Mouse (Mus musculus) spleen, adult 18-20 months (tissue): ENCODE data around the gene 1700125H20Rik.
"Not testable (repeated sequence)": the region's sequence is repeated elsewhere in the genome, so short reads cannot be mapped to it uniquely, and the experiment has no call there.

ENCODE experiments used
- DNase-seq, 2 experiments: peaks; one replicate each; pipeline ENCODE4 v3.0.0; 2022; ENCODE audit warnings: mixed read lengths in 2 of 2

Gene 1700125H20Rik

DNA sequence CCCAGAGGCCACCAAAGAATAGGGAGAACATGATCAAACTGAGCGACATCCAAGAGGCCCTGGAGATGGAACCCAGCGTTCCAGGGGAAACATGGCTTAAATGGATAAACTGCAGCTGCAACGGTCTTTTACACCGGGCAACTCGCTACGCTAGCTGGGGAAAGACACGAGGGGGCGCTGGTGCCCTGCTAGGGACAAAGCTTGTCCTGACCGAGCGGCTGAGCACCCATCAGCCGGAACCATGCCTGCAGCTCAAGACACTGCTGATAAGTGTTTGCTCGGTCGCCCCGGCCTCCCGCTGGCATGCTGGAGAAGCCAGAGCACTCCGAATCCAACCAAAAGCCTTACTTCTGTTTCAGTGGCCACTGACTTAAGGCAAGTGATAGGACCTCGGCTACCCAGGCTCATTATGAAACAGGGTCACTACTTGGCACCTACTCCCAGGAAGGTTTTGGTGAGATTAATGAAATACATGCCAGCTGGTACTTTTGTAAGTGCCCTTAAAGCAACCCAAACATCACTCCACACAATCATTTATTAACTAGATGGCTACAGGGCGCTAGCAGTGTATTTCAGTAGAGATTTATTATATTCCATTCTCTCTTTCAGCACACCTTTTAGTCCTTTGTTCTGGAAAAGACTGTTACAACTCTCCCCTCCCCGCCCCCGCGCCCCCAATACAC, at the start of gene 1700125H20Rik:
1700125H20Rik (plus strand) TSS at position 347 of the 683 bp plus-strand sequence.
- DNase-seq, result peak; percentile 65 to 85

DNA sequence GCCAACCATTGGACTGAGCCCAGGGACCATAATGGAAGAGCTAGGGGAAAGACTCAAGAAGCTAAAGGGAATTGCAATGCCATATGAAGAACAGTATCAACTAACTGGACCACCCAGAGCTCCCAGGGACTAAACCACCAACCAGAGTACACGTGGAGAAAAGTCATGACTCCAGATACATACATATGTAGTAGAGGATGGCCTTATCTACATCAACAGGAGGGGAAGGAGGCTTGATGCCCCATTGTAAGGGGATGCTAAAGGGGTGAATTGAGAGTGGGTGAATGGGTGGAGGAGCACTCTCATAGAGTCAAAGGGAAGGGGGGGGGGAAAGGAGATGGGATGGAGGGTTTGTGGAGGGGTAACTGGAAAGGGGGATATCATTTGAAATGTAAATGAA, 48.1 kb upstream of the 1700125H20Rik start:
- no peak for DNase-seq

DNA sequence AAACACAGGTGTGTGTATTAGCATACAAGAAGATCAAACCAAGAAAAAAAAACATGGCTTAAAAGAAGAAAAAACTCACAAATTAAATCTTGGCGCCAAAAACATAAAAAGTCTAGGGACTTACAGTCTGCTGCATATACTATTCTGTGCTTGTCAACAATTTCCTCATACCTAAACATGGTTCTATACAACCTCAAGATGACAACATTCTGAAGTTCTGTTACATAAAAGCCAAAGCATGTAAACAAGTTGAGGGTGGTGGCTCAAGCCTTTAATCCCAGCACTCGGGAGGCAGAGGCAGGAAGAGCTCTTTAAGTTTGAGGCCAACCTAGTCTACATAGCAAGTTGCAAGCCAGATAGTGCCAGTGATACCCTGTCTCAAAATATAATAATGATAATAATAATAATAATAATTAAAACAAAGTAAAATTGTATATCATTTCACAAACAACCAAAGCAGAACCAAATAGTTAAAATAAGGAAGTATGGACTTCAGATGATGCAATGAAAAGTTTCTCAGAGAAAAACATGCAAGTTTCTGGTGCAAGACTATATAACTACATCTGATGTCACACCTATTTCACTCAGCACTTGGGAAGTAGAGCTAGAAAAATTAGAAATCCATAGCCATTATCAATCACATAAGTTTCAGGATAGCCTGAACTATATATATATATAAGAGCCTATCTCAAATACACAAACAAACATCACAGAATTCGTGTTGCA, 46.8 kb upstream of the 1700125H20Rik start:
- no peak for DNase-seq

DNA sequence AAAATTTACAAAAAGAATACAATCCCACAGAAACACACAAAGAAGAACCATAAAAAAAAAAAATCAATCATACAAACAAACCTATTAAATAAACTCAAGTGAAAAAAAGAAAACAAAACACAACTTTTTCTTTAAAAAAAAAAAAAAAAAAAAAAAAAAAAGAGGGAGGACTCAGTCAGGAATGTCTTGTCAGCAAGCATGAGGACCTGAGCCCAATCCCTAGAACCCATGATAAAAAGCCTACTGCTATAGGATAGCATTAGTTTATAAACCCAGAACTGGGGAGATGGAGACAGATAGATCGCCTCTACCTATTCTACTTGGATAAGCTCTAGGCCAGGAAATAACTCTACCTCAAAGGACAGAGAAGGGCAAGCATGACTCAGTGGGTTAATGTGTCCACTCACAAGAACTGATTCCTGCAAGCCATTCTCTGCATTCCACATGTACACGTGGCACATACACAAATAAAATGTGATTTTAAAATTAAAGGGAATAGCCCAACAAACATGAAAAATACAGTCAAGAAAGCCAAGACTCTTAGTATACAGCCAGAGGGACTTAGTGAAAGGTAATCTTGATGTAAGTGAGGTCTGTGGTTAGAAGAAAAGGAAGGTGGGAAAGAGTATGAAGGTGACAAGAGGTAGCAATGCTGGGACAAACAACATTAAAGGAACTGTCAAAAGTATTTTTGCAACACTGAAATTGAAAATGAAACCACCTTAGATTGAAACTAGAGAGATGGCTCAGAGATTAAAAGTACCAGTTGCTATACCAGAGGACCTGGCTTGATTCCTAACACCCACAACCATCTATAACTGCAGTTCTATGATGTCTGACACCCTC, 43.7 kb upstream of the 1700125H20Rik start:
- no peak for DNase-seq

DNA sequence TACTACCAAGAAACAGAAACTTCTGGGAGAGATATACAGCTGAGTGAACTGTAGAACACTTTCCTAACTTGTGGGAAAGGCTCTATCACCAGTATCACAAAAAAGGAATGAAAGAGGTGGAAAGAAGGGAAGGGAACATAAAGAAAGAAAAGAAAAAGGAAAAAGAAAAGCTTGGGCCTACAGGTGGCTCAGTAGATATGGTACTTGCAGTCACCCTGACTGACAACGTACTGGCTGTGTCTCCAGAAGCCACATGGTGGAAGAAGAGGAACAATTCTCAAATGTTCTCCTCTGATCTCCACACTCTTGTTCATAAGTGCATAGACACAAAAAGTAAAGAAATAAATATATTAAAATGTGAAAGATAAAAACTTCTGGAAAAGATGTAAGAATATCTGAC, 41.3 kb upstream of the 1700125H20Rik start:
- no peak for DNase-seq

DNA sequence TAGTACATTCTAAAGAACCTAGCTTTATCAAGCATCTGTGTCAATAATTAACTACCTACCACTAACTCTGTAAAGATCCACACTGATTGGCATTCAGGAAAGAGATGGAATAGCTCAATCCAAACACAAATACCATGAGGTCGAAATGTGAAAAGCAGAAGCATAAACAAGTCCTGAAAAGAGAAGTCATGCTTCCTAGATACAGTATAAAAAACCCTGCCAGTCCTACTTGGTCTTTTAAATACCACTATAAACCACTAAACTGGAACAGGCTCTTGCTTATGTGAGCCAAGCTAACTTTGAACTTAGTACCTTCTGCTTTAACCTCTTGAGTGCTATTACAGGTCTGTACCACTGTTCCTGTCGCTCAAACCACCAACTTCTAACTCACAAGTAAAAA, 38.7 kb upstream of the 1700125H20Rik start:
- DNase-seq, result no peak

DNA sequence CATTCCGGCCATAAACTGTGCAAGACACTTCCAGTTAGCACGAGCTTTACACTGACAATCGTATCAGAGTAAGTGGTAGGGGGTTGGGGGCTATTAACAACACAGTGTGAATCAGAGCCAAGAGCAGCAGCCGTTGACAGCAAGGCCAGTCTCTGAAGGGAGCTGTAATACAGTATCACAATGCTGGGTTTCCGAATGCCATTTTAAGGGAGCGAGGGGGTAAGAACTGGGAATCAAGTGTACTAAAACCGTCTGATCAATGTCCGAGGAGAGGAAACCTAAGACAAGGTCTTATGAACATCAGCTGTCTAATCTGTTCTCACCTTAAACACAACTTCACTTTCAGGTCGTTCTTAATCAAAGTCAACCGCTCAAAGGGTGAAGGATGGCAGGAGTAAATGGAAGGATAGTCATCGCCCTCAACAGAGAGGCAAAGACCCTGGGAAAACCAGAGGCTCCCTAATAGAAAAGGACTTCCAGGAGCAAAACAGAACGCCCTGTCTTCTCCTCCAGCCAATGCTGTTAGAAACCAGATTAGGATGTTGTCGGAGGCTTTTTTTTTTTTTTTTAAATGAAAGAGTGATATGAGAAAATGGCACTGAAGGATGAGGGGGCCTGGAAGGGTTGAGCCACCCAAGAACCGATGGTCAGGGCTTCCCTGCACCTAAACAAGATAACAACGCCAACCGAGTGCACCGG, 31.3 kb upstream of the 1700125H20Rik start:
- DNase-seq, result no peak

DNA sequence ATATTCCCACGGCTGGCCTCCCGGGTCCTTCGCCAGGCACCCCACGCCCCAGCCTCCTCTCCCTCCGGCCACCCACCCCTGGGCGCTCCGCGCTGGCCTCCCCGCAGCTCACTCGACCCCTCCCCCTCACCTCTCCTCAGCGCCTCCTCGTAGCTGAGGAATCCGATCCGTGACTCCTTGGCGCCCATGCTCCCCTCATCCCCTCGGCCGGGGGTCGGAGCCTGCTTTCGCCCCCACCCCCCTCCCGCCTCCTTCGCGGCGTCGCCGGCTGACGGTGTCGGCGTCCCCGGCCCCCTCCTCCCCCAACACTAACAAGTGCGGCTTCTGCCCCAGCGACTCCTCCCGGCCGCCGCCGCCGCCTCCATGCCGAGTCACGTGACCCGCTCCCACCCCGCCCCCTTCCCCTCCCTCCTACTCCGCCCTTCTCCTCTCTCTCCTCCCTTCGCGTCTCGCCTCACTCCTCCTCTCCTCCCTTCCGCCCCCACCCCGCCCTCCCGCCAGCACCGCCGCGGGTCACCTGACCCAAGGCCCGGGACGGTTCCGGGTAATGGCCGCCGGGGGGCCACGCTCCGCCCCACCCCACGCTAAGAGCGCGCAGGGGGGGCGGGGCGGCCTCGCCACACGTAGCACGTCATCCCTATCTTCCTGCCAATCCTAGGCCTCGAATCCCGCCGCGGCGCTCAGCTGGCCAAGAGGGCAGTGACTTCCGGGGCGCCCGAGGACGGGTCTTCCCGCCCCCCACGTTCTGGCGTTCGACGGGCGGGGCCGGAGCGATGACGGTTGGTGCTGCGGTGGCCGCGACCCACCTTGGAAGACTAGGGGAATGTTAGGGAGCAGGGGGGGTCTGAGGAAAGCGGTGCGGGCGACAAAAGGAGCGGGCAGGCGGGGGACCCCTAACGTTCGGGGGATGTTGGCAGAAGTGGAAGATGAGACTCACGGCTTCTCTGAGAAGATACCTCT, 30.3 kb upstream of the 1700125H20Rik start, which contains the start of gene Usp32:
Usp32 (minus strand) TSS at position 581 of the 960 bp plus-strand sequence.
- peak; percentile 91 to 94 for DNase-seq

DNA sequence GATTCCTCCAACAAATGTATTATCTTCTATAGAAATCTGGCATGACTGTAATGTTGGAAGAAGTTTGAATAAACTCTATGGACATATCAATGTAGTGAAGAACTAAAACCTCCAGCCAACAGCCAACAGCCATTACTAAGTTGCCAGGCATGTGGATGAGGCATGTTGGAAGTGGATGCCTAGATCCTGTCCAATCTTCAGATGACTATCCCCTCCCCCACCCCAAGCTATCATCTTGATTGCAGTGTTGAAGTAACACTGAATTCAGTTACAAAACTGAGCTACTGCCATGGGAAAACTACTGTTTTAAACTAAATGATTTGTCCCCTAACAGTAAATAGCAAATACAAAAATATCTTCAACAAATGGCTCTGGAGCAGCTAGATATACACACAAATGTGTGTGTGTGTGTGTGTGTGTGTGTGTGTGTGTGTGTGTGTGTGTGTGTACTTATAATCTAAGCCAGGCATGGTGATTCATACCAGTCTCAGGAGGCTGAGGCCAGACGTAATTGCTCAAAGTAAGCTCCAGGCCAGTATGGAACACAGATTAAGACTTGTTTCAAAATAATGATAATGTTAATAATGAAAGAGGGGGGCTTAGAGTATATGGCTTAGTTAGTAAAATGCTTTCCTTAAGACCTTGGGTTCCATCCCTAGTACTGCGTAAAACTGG, 17.8 kb upstream of the 1700125H20Rik start:
- no peak for DNase-seq

DNA sequence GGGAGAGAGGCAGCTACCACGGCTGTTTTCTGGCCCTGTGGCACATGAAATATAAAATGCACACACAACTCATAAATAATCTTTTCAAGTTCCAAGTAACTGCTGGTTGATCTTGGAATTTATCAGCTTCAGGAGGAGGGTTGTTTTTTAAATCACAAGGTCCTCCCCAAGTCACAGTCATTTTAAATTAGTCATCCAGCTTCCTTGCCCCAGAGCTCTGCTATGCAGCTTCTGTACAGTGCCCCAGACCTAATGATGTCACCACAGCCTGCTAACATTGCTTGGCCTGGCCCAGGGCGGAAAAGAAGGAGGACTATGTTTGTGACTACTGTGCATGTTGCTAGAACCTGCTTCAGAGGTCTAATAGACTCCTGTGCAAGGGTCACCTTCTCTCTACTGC, 12.9 kb upstream of the 1700125H20Rik start:
- no peak for DNase-seq

DNA sequence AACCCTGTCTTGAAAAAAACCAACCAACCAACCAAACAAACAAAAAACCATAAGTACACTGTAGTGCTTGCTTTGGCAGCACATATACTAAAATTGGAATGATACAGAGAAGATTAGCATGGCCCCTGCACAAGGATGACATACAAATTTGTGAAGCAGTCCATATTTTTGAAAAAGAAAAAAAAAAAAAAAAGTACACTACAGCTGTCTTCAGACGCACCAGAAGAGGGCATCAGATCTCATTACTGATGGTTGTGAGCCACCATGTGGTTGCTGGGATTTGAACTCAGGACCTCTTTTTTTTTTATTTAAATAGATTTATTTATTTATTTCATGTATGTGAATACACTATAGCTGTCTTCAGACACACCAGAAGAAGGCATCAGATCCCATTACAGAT, 7.2 kb upstream of the 1700125H20Rik start:
- not testable (repeated sequence) for DNase-seq

DNA sequence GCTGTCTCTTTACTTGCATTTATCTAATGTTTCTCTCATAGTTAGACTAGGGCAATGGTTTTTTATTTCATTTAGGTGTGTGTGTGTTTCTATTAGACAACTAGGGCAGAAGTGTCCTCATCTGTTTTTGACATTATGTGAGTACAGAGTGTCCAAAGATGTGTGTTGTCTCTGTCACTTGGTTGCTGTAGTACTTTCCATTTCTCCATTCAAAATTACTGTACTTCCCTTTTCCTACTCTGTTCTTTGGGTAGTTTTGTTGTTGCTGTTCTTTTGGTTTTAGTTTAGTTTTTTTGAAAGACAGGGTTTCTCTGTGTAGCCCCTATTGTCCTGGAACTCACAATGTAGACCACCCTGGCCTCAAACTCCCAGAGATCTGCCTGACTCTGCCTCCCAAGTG, 5.8 kb upstream of the 1700125H20Rik start:
- no peak for DNase-seq

DNA sequence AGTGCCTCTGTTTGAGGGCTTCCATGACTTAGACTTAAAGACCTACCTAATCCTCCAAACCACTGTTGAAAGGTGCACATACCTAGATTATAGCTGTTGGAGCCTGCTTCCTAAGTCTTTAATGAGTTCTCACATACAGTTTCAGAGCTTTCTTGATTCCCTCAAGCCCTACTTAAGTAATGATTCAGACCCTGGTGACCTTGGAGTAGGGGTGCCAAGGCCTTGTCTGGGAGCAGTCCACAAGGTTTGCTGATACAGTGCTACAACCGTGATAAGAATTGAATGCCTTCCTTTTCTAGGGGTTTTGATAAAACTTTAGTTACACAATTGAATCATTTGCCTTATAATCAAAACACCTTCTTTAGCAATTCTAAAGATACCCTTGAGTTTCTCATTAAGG, 2.7 kb upstream of the 1700125H20Rik start:
- DNase-seq, result no peak

DNA sequence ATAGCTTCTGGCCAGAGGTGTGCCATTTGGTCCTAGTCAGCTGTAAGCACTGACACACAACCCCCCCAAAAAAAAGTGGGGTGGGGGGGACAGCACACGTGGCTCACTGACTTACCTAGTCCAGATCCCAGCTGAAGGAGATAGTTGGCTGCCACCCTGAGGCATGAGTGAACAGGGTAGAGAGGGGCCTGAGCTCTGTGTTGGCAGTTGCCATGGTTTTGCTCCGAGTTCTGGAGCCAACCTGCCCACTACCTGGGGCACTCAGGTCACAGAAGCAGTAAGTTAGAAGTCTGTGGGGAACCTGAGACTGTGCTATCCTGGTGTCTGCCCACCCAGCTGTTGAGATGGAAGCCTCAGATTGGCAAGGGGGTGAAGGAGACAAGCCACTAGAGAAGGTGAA, 629 bp downstream of the 1700125H20Rik start:
- DNase-seq, result no peak

DNA sequence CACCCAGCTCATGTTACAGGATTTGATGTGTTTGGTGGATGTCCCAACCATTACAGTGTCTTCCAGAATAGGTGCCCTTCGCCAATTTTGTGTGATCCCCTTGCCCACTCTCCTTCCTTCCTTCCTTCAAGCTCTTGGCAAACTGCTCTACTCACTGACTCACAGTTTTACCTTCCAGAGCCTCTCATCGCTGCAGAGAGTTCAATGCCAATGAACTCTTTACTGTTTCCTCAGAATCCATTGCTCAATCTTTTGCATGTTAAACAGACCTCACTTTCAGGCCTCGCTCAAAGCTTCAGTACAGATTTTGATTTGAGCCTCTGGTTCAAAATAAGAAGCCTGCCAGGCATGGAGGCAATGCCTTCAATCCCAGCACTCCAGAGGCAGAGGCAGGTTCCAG, 5.7 kb downstream of the 1700125H20Rik start:
- DNase-seq, result no peak

DNA sequence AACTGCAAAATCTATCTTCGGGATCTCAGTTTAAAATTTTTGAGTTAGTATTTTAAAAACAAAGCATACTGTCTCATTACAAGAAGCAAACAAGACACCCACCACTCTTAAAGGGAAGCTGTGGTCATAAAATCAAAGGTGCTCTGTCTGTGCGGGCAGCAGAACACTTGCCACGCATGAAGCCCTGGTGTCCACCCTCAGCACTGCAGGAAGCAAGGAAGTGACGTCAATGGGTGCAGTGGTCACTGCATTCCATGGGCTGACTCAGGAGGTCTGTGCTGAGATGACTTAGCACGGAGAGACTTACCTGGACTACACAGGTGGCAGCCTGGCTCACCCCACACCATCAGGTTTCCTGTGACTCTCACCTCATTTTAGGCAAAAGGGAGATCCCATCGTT, 7.6 kb downstream of the 1700125H20Rik start:
- DNase-seq, result no peak

DNA sequence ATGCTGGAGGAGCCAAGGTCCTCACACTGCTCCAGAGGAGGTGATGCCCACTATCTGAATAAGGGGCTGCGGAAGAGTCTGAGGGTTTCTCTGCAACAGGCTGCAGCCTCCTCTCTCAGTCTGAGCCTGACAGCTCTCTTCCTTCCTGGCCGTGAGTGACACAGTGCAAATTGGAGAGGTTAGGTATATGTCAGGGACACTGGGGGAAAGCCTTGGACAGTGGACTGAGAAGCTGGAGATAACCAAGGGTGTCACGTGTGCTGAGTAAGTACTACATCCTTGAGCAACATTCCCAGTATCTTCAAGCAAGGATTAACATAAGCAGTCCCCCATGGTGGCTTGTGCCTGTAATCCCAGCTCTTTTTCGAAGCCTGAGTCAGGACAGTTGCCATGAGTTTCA, 8.2 kb downstream of the 1700125H20Rik start:
- no peak for DNase-seq

DNA sequence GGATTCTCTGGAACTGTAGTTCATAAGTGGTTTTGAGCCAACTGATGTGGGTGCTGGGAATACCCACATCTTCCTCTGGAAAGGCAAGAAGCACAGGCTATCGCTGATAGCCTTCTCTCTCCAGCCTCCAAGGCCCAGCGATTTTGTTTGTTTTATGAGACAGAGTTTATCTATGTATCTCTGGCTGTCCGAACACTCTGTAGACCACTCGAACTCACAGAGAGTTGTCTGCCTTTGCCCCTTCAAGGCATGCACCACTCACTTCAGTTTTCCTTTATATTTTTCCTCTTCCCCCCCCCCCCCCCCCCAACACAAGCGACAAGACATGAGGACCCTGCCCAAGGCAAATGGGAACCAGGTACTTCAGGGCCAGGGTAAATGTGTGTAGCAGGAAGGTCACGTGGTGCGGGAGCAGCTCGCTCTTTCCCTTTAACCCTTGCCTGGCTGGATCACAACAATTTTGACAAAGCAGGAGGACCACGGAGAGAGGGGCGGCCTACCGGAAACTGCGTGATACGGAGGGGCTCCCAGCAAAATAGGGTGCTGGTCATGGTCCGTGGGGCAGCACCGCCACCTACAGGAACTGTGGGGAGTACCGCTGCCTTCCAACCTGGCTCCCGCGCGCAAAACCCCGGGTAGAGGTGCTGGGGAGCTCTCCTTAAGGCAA, 12.5 kb downstream of the 1700125H20Rik start:
- peak; percentile 28 to 58 for DNase-seq

DNA sequence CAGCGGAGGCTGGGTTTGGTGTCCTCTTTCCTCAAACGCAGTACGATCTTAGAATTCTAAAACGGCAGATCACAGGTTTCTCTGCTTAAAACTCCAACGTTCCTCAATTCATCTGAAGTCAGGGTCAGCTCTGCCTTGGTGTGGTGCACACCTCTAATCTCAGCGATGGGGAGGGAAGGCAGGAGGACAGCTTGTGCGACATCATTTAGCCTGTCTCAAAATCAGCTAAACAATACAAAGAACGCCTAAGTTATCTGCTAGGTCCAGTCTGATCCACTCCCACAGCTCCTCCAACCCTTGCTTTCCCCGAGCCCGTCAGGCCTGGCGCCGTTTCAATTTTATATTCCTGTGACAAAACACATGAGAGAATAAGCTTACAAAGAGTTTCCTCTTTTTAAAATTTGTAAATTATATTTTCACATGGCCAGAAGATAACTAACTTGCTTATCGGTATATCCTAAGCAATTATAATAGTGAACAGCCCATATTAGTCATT, 13.1 kb downstream of the 1700125H20Rik start:
- no peak for DNase-seq

DNA sequence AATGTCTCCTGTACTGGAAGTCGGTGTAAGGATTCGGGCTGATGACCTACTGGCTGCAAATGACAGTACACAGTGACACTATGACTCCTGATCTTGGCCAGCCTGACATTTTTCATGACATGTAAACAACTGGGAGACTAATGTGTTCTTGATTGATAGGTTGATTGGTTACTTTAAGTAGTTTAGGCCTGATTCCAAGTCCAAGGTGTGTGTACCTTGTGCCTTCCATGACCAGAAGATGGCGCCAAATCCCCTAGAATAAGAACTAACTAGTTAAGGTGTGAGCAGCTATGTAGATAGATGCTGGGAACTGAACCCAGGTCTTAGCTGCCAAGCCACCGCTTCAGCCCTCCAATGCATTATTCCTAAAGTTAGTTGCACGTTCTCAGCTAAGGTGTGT, 13.9 kb downstream of the 1700125H20Rik start:
- DNase-seq, result peak in 1 of 2 experiments; percentile 56
